Comparison of ENCODE assay signal across 16 mouse cellular contexts in genomic region chr7:65782024-65782423, GRCm38 (mm10).
A peak's percentile ranks its signal among the peaks of the same experiment; 100 is the strongest.
DNase-seq lines count a peak whose midpoint lies in the region; ATAC-seq lines count a peak whose summit lies in the region.
"Had no signal": no experiment of that assay in that cellular context is flagged by ENCODE, and none has a peak within 500 bp of the region (broad histone marks: within the 10 kb centered on the region; RNA-seq: fewer than 3 reads in every experiment).

No protein-coding gene starts in this region.

- no peaks in the 10 kb centered on the region for H3K9me3 ChIP-seq in limb, embryonic 11.5 days (ENCODE audit: control insufficient read depth, low read length)
- H3K9me3 ChIP-seq: embryonic facial prominence, embryonic 13.5 days; heart, embryonic 15.5 days had no signal

- peak; percentile 34 to 52 for DNase-seq in heart, adult 18-20 months
- no peak for DNase-seq in heart, adult 8-10 months (ENCODE audit: low spot score)
- DNase-seq in NIH3T3 (ENCODE audit: low read depth), result peak; percentile 61
- DNase-seq in adrenal gland, postnatal 10 days, result peak; percentile 52
- no peak for DNase-seq in limb, embryonic 11.5 days (ENCODE audit: low spot score)
- DNase-seq in ovary, postnatal 14 days (ENCODE audit: low spot score), result no peak
- DNase-seq in right cerebral cortex, postnatal 4 days, result no peak
- DNase-seq: cerebellum, postnatal 25 days; layer of hippocampus, adult 9-11 months; midbrain, embryonic 14.5 days; spleen, adult 18-20 months had no signal

- H3K36me3 ChIP-seq in limb, embryonic 11.5 days (ENCODE audit: control insufficient read depth, insufficient read depth, low read length), result no peaks in the 10 kb centered on the region
- H3K36me3 ChIP-seq: embryonic facial prominence, embryonic 13.5 days; heart, embryonic 15.5 days had no signal

- peak overlapping the region; percentile 14; the same call in 1 of the 2 replicates for H3K27ac ChIP-seq in limb, embryonic 11.5 days (replicated peaks; ENCODE audit: low read depth, low read length)
- H3K27ac ChIP-seq: embryonic facial prominence, embryonic 13.5 days; heart, embryonic 15.5 days; macrophage had no signal

- peaks cover 10% of the 10 kb centered on the region for H3K4me1 ChIP-seq in limb, embryonic 11.5 days (ENCODE audit: control insufficient read depth, insufficient read depth, low read length)
- H3K4me1 ChIP-seq: heart, embryonic 15.5 days had no signal

- no peaks in the 10 kb centered on the region for H3K27me3 ChIP-seq in limb, embryonic 11.5 days (ENCODE audit: control insufficient read depth, insufficient read depth, low read length)
- H3K27me3 ChIP-seq: embryonic facial prominence, embryonic 13.5 days; heart, embryonic 15.5 days had no signal

- 90% methylated on average over 7 of the region's 7 CpGs for WGBS in limb, embryonic 11.5 days

- no peak overlapping the region for H3K4me3 ChIP-seq in limb, embryonic 11.5 days (ENCODE audit: low read depth, low read length)
- H3K4me3 ChIP-seq: embryonic facial prominence, embryonic 13.5 days; heart, embryonic 15.5 days had no signal

- ATAC-seq in limb, embryonic 11.5 days (ENCODE audit: insufficient number of reproducible peaks, low FRiP score, low TSS enrichment, low read depth), result no peak
- ATAC-seq: forebrain, embryonic 16.5 days; hindbrain, embryonic 16.5 days had no signal

- H3K9ac ChIP-seq in limb, embryonic 11.5 days (ENCODE audit: low read length), result no peak overlapping the region
- H3K9ac ChIP-seq: embryonic facial prominence, embryonic 13.5 days; heart, embryonic 15.5 days had no signal

- no peak overlapping the region for H3K4me2 ChIP-seq in limb, embryonic 11.5 days (ENCODE audit: low read depth, severe bottlenecking)
- H3K4me2 ChIP-seq: embryonic facial prominence, embryonic 13.5 days; heart, embryonic 15.5 days had no signal

Comparison
In these comparisons a context has a peak if more than half of its experiments do, and no peak if none do; other contexts are left out.
1. DNase-seq: peak in heart, adult 18-20 months (2 of 2), NIH3T3 (single experiment) and adrenal gland, postnatal 10 days (single experiment); none in heart, adult 8-10 months (single experiment), limb, embryonic 11.5 days (single experiment), ovary, postnatal 14 days (single experiment) and right cerebral cortex, postnatal 4 days (single experiment).